Mouse (Mus musculus) brain, adult 2 months (tissue): ENCODE measurements around the gene Cdh4.

Experiments
- DNase-seq: peaks from one replicate; pipeline ENCODE4 v3.0.0; 2011; ENCODE audit warnings: low read depth, low spot score

The Cdh4 gene

GRCm38 (mm10) chr2:179537800-179538450 lies 95.7 kb downstream of the Cdh4 start:
- DNase-seq = peak; percentile 27

GRCm38 (mm10) chr2:179538535-179538934 lies 96.3 kb downstream of the Cdh4 start:
- DNase-seq = no peak

DNA sequence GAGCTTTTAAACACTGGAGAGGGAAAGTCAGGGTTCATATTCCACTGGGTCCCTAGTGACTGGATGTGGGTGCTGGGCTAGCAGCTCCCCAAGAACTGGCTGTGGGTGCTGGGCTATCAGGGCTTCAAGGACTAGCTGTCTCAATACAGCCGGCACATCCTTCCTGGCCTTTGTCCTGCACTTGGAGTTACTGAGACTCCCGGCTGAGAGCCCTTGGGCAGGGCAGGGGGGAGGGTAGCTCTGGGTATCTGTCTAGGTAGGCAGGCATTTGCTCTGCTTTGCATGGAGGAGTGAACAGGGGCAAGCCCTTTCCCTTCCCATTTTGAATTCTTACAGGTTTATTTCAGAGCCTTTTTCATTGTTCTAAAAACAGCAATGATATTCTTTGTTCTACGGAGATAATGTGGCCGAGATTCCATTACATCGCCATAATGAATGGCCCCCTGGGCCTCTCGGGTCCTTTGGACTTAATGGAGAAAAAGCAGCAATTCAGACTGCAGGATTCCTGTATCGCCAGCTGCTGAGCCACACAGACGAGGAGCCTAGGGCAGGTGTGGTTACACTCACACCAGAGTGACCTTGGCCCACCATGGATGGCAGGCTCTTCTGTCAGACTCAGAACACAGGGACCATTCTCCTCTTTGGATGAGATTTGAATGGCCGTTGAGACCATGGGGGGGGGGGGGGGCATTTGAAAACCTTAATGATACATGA lies 97.5 kb downstream of the Cdh4 start:
- DNase-seq = no peak

GRCm38 (mm10) chr2:179541096-179541495 lies 98.9 kb downstream of the Cdh4 start:
- no peak for DNase-seq

DNA sequence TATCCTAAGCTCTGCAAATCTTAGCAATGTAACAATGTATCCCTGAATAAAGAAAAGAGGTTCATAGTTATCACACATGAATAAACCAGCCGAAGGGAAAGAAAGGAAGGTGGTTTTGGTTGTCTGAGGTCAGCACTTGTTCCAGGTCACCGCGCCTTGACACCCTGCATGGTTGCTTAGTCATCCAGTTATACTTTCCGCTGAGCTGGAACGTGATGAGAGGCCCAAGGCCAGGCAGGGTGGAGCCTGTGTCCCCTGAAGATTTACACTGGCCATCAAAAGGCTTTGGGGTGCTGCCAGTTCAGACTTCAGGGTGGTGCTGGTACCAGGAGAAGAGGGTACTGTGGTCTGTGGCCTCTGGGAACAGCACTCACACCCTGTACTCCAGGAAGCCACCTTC lies 105.4 kb downstream of the Cdh4 start:
- no peak for DNase-seq

DNA sequence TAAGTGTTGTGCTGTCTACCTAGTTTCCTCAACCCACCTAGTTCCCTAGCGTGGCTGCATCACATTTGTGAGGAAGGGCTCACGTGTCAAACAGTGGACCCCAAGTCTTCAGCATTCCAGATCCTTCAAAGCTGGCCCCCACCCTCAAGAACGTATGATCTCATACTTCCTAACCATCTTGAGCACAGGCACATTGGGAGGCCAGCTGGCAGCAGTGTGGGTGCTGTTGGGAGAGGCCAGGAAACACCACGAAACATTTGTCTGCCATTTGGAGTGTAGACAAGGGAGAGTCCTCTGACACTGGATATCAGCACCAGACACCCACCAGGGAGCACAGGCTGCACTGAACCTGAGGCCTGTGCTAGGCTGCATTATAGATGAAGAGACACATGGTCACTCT lies 113.7 kb downstream of the Cdh4 start:
- DNase-seq = peak; percentile 44

GRCm38 (mm10) chr2:179562350-179562749 lies 120.1 kb downstream of the Cdh4 start:
- no peak for DNase-seq

GRCm38 (mm10) chr2:179565611-179566010 lies 123.4 kb downstream of the Cdh4 start:
- DNase-seq = peak; percentile 36

- no peak for DNase-seq
Observed at GRCm38 (mm10) chr2:179567886-179568285, 125.7 kb downstream of the Cdh4 start.

DNA sequence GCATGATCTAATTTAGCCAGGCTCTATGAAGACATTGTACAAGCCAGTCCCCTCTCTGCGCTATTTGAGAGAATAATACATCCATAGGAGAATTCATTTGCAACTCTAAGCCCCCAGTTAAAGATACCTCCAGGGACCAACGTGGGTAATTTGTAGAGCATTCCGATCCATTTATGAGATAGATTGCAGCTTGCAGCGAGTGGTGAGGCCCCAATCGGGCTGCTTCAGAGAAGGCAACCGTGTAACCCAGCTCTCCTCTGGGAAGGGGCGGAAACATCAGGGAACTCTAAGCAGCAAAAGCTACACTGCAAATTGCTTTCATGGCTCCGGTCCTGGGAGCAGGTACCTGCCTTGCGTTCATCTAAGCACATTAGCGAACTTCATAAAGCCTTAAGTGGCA lies 126.9 kb downstream of the Cdh4 start:
- no peak for DNase-seq

- peak; percentile 25 for DNase-seq
Observed at GRCm38 (mm10) chr2:179571175-179571769, 129.0 kb downstream of the Cdh4 start.

- no peak for DNase-seq
Observed at GRCm38 (mm10) chr2:179573331-179573730, 131.1 kb downstream of the Cdh4 start.

GRCm38 (mm10) chr2:179573786-179574185 lies 131.6 kb downstream of the Cdh4 start:
- no peak for DNase-seq

- no peak for DNase-seq
Observed at GRCm38 (mm10) chr2:179575585-179575984, 133.4 kb downstream of the Cdh4 start.

- DNase-seq = peak; percentile 43
Observed at GRCm38 (mm10) chr2:179576221-179576620, 134.0 kb downstream of the Cdh4 start.

- DNase-seq = no peak
Observed at GRCm38 (mm10) chr2:179578329-179578728, 136.1 kb downstream of the Cdh4 start.

GRCm38 (mm10) chr2:179578842-179579241 lies 136.6 kb downstream of the Cdh4 start:
- DNase-seq = no peak

- no peak for DNase-seq
Observed at GRCm38 (mm10) chr2:179580415-179580814, 138.2 kb downstream of the Cdh4 start.

GRCm38 (mm10) chr2:179581058-179581457 lies 138.8 kb downstream of the Cdh4 start:
- no peak for DNase-seq

GRCm38 (mm10) chr2:179582966-179583365 lies 140.7 kb downstream of the Cdh4 start:
- DNase-seq = no peak

DNA sequence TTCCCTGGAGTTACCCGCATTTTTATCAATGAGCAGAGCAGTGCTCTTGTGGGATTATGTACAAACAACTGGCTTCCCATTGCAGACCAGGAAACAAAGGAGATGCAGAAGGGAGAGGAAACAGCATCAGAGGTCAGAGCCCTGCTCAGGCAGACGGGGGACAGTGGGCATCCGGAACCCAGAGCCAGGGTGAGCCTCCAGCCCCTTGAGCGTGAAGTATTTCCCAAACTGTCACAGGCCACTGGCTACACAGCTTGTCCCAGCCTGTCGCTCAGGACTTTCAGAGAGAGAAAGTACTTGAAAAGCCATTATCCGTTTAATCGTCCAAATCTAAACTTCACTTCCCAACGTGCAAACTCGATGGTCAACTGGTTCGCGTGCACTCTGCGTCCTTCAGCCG lies 142.4 kb downstream of the Cdh4 start:
- no peak for DNase-seq

- peak; percentile 71 for DNase-seq
Observed at GRCm38 (mm10) chr2:179586436-179586835, 144.2 kb downstream of the Cdh4 start.

DNA sequence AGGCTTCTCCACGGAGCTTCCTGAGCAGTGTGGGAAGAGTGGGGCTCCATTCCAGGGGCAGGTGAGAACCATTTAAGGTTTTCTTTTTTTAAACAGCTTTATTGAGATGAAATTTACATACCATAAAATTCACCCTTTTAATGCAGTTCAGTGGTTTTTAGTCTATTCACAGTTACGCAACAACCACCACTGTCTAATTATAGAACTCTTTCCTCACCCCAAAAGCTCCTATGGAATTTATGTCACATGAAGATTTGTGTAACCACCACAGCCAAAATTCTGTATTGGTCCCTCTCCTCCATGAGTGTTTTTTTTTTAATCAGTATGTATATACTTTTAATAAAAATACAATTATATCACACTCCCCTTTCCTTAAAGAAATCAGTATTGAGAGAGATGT lies 144.8 kb downstream of the Cdh4 start:
- DNase-seq = peak; percentile 42
